Mouse (Mus musculus) layer of hippocampus, adult 6 months (tissue): ENCODE data around the gene Fam228a. TPM values are rescaled to one million over a fixed set of nuclear protein-coding genes. Genes with fewer than 3 reads are reported as not detected.

Experiments
- long read RNA-seq, 2 experiments: library from polyadenylated mRNA; unstranded; transcript quantifications; one replicate each; pipeline ENCODE4 v2.0.0; 2019 to 2020
- polyA plus RNA-seq: library from polyadenylated mRNA; unstranded; fragments of <200 nt; fragmentation: Nextera tagmentation; gene quantifications from 2 replicates; pipeline ENCODE4 v1.2.3, GENCODE M21; 2021

Fam228a gene
- polyA plus RNA-seq, result 0.15 and 0.29 TPM in 2 replicates
- long read RNA-seq, experiment 1, result 0 reads
- long read RNA-seq, experiment 2, partial matches to known transcripts, result 0 of 1 reads
- long read RNA-seq, experiment 2, other reads (novel, unspliced or antisense), result 1 of 1 reads

DNA sequence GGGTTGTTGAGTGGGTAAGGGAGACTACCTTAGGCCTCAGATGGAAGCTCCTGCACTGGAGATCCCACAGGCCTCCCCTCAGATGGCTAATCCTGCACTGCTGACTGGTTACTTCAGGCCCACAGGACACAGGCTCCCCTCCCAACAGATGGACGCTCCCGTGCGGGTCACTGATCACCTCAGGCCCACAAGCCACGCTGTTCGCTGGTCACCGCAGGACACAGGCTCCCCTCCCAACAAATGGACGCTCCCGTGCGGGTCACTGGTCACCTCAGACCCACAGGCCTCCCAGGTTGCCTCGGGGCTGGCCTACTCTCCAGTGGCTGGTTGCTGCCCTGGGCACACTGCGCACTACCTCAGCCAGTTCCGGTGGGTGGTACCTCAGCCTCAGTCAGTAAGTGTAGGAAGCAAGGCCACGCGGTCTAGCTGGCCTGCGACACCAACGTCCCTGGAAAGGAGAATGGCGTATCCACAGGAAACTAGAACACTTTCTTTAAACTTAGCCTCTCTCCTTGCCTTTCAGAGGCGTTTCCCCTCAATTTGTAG, at the start of gene Fam228a:
TSS of gene Fam228a (minus strand) at position 400 of the 546 bp plus-strand sequence.

DNA sequence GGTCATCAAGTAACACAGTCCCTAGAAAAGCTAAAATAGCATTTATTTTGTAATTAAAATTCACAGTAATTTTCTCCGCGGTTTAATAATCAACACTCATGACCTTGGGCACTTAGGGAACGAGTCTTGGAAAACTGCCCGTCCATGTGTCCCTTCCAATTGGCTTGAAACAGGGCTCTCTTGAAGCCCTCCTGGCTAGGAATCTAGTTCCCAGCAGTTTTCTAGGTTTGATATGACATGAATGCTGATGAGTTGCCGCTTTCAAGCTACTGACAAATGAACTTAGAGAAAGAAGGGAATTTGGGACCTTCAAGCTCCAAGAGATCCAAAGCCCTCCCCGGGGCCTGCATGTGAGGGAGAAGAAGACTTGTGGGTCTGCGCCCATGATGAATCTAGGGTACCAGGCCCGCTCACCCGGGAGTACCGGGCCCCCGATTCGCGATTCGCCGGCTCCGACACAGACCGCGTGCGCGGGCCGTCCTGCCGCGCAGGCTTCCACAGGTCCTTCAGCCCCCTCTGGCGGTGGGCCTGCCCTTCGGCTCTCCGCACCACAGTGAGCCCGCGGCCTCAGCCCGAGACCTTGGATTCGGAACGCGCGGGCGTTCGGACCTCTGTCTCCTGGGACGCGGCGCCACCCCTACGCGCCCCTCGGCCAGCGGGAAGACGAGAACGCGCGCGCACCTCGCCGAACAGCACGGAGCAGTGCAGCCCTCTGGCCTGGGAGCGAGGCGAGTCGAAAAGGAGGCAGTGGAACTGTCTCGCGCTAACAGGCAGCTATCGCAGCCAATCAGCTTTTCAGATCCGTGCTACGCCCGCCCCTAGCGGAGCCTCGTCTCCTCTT, 30.5 kb upstream of the Fam228a start, which contains the start of the genes Pfn4 and Fam228b:
TSS of gene Pfn4 (plus strand) at position 531 of the 841 bp plus-strand sequence.
TSS of gene Fam228b (minus strand) at position 776 of the 841 bp plus-strand sequence.

Other genes starting within 250 kb of the Fam228a start
- 24.6 and 28.4 TPM in 2 replicates for gene Itsn2, start 145.8 kb downstream of the Fam228a start, polyA plus RNA-seq
- gene Gm3625, start 145.5 kb downstream of the Fam228a start, polyA plus RNA-seq, result not detected in 2 replicates
- gene Pfn4, start 30.6 kb upstream of the Fam228a start, polyA plus RNA-seq, result 20.5 and 22.1 TPM in 2 replicates
- 8.8 and 11.9 TPM in 2 replicates for gene Fam228b, start 30.8 kb upstream of the Fam228a start, polyA plus RNA-seq
- gene Sf3b6, start 79.1 kb upstream of the Fam228a start, polyA plus RNA-seq, result 148 and 151 TPM in 2 replicates
- gene Fkbp1b, start 103.2 kb upstream of the Fam228a start, polyA plus RNA-seq, result 78.4 and 87.8 TPM in 2 replicates
- gene Wdcp, start 104.9 kb upstream of the Fam228a start, polyA plus RNA-seq, result 8.6 and 11.6 TPM in 2 replicates
- gene Mfsd2b, start 135.9 kb upstream of the Fam228a start, polyA plus RNA-seq, result 0.10 TPM in 2 replicates
- gene Ubxn2a, start 169.3 kb upstream of the Fam228a start, polyA plus RNA-seq, result 43.6 and 44.4 TPM in 2 replicates
- 1.1 TPM in 2 replicates for gene Atad2b, start 178.9 kb upstream of the Fam228a start, polyA plus RNA-seq